Mouse (Mus musculus) c-Kit-positive CD71-negative TER-119-negative erythroid progenitor cells, embryonic 14.5 days (primary cell): ENCODE results near the gene Tubb2b.

Experiments used
- DNase-seq: peaks from one replicate; pipeline ENCODE4 v3.0.0-alpha.2; 2013; ENCODE audit warnings: low read depth

Gene Tubb2b

GRCm38 (mm10) chr13:34136605-34137004, 6.3 kb upstream of the Tubb2b start:
- no peak for DNase-seq

GRCm38 (mm10) chr13:34134276-34134675, 4.0 kb upstream of the Tubb2b start:
- DNase-seq = no peak

GRCm38 (mm10) chr13:34133326-34134071, 3.2 kb upstream of the Tubb2b start:
- no peak for DNase-seq

- DNase-seq = no peak
Measured at GRCm38 (mm10) chr13:34132875-34133274, 2.6 kb upstream of the Tubb2b start.

- no peak for DNase-seq
Measured at GRCm38 (mm10) chr13:34132299-34132698, 2.0 kb upstream of the Tubb2b start.

- no peak for DNase-seq
Measured at GRCm38 (mm10) chr13:34131708-34132060, 1.4 kb upstream of the Tubb2b start.

- no peak for DNase-seq
Measured at GRCm38 (mm10) chr13:34131011-34131707, 893 bp upstream of the Tubb2b start.

- no peak for DNase-seq
Measured at GRCm38 (mm10) chr13:34129485-34130225, 611 bp downstream of the Tubb2b start.

- no peak for DNase-seq
Measured at GRCm38 (mm10) chr13:34128276-34129114, 1.8 kb downstream of the Tubb2b start.

- no peak for DNase-seq
Measured at GRCm38 (mm10) chr13:34125711-34126110, 4.6 kb downstream of the Tubb2b start.

- DNase-seq = no peak
Measured at GRCm38 (mm10) chr13:34120536-34120935, 9.7 kb downstream of the Tubb2b start.

GRCm38 (mm10) chr13:34119406-34119805, 10.9 kb downstream of the Tubb2b start:
- DNase-seq = no peak

- DNase-seq = no peak
Measured at GRCm38 (mm10) chr13:34118816-34119215, 11.4 kb downstream of the Tubb2b start.

GRCm38 (mm10) chr13:34116508-34116907, 13.8 kb downstream of the Tubb2b start:
- DNase-seq = no peak

GRCm38 (mm10) chr13:34114654-34115053, 15.6 kb downstream of the Tubb2b start:
- no peak for DNase-seq

GRCm38 (mm10) chr13:34113086-34113485, 17.2 kb downstream of the Tubb2b start:
- DNase-seq = no peak

GRCm38 (mm10) chr13:34112369-34113081, 17.7 kb downstream of the Tubb2b start:
- DNase-seq = no peak

- DNase-seq = no peak
Measured at GRCm38 (mm10) chr13:34111878-34112277, 18.4 kb downstream of the Tubb2b start.

- DNase-seq = no peak
Measured at GRCm38 (mm10) chr13:34111019-34111418, 19.2 kb downstream of the Tubb2b start.

GRCm38 (mm10) chr13:34109677-34110058, 20.6 kb downstream of the Tubb2b start:
- DNase-seq = no peak

GRCm38 (mm10) chr13:34109035-34109676, 21.1 kb downstream of the Tubb2b start:
- DNase-seq = no peak
